Mouse (Mus musculus) kidney, adult 2 months (tissue): ENCODE measurements around the gene Fads3.

Experiments used
- CTCF ChIP-seq: fragments of 200-500 bp; conservative IDR thresholded peaks from 2 replicates; pipeline ENCODE4 v1.5.1; 2011; ENCODE audit warnings: low read depth, mild to moderate bottlenecking, control low read depth, low read length, moderate library complexity, mixed read lengths; ENCODE audit not compliant: insufficient read depth, insufficient read length
- POLR2A ChIP-seq: fragments of 200-500 bp; IDR thresholded peaks from one replicate; pipeline ENCODE4 v1.6.1; 2011; ENCODE audit warnings: low read depth, low read length, control low read depth

- TF ChIP-seq CTCF = no peak
- no peak for TF ChIP-seq POLR2A
Measured at GRCm38 (mm10) chr19:10105034-10105493, 63.7 kb downstream of the Fads3 start.
